Mouse (Mus musculus) lung, postnatal 36 days (tissue): Measurements from ENCODE around the gene Dnm3.

Experiments used
- DNase-seq: peaks from one replicate; pipeline ENCODE4 v3.0.0; 2022; ENCODE audit warnings: mixed read lengths

The Dnm3 gene

DNA sequence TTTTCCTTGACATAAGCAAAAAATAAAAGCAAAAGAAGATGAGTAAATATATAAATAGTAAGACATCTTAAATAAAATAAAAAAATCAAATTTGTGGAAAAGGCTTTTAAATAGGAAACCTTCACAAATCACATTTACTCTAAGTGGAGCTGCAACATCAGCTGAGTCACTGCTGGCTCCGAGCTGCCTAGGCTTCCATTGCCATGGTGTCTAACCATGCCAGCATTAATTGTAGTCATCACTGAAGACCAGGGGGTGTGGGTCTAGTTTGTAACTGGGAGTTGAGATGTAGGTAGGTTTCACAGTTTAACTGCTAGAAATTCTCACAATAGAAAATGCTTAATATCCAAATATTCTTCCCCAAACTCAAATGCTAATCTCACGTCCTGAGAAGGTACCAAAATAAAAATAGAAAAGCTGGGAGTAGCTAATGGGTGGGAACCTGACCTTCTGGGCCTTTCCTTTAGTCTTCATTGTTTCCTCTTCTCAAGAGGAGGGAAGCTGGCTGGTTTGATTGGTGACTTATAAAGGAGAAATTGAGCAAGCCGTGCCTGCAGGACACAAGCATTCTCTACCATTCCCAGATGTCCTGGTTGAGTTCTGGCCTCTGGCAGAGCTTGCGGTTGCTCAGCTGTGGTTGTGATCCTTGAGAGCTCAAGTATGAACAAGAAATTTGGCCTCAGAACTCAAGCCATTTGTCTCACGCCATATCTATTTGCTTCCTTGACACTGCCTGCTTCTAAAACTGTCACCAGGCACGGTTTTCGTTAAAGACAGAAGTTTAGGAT lies 377.6 kb downstream of the Dnm3 start:
- DNase-seq = no peak

DNA sequence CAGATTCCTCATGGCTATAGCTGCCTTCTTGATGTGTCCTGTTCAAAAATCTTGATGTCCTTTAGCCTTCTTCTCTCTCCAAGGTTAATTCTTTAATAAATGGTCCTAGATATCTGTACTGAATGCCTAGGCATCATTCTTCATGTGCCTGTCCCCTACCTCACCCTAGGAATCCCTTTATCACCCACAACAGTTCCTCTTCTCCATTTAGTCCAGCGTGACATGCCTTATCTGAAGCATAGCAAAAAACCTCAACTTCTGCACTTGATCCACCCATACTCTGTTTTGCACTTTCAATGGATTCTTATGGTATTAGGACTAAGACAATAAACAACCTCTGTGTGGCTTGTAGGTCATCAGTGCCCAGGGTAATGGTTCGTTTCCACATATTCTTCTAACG lies 378.6 kb downstream of the Dnm3 start:
- DNase-seq = no peak

DNA sequence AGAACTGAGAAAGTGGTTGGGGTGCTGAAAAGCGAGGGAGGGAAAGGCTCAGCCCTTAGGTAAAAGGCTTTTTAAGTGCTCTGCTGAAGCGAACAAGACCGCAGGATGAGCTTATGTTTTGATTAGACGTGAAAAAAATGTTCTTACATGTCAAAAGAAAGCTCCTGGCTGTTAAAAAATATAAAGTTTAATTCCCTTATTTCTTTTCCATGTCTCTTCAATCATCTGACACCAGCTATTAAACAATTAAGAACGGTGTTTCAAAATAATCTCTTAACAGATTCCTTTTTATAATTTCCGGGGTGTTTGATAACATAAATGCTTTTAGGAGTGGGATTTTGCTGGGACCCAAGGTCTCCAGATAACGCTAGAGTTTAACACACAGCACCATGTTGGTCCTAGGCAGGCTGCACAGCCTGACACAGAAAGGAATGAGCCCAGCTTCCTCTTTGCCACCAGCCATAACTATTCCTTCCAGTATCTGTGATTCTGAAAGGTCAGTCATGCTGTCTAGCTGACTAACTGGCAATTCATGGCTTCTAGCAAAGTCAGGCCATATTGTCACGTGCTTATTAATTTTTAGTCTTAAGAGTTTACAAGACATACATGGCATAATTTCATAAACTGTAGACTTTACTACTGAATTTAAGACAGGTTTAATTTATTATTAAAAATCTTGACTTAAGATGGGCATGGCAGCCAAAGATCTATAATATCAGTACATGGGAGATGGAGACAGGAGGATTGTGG lies 383.1 kb downstream of the Dnm3 start:
- no peak for DNase-seq

DNA sequence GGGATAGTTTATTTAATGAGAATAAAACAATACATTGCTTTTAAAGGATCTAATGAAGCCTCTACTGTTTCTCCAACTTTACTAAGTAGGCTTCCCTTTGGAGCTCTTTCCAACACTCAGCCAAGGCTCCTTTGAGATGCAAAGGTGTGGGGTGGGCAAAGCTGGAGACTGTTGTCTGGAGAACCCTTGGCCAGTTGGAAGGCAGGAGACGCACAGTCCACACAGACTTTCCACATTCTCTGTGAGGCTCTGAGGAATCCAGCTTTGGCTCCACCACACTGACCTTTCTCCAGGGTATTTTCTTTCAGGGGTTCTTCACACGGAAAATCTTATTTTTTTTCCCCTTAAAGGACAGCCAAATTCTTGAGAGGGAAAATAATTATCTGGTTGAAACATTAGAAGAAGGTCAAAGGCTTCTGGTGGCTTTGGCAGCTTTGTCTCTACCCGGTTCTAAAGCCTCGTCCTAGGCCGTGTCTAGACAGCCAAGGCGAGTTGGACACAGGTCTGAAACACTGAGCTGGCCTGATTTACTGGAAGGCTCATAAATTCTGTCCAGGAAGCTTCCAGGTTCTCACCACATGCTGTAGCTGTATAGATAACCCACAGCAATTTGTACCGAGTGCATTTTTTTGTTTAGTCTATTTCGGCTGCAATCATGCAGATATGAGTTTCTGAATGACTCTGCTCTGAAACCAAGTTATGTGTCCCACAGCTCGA lies 383.9 kb downstream of the Dnm3 start:
- no peak for DNase-seq

DNA sequence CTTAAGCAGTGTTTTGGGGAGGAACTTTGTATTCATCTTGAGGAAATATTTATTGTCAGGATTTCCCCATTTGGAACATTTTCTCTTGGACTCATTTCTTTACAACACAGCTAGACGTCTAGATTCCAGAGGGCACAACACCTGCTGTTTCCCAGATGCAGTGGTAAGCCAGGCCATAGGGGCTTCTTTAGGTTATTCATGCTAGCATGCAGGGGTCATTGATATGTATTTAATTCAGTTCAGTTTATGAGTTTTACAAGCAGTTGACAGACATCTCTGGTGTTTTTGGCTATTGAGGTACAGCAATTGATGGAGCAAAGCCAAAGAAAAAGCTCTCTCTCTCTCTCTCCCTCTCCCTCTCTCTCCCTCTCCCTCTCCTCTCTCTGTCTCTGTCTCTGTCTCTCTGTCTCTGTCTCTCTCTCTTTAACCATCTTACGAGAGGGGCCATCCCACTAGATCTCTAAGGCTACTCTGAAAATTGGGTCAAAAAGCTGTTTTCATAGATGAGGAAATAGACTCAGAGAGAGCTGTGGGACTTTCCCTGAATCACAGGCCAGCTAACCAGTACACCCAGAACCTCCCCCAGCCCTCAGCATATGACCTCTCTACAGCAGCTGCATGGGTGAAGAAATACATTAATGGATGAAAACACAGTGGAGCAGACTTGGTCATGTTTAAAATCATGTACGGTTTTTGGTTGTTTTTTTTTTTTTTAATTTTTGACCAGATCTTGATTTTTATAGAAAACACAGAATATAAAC lies 384.8 kb downstream of the Dnm3 start:
- peak; percentile 21 for DNase-seq

DNA sequence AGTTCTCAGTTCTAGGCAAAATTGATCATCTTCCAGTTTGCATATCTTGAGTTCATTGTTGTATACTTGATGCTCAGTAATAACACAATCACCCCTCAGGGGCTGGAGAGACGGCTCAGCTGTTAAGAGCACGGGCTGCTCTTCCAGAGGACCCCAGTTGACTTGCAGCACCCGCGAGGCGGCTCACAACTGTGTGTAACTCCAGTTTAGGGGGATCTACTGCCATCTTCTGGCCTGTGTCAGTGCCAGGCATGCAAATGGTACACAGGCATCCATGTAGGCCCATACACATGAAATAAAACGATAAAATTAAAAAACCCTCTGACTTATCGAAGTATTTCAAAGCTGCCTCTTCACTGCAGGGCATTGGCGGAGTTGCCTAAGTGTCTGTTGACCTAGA lies 385.4 kb downstream of the Dnm3 start:
- DNase-seq = no peak

DNA sequence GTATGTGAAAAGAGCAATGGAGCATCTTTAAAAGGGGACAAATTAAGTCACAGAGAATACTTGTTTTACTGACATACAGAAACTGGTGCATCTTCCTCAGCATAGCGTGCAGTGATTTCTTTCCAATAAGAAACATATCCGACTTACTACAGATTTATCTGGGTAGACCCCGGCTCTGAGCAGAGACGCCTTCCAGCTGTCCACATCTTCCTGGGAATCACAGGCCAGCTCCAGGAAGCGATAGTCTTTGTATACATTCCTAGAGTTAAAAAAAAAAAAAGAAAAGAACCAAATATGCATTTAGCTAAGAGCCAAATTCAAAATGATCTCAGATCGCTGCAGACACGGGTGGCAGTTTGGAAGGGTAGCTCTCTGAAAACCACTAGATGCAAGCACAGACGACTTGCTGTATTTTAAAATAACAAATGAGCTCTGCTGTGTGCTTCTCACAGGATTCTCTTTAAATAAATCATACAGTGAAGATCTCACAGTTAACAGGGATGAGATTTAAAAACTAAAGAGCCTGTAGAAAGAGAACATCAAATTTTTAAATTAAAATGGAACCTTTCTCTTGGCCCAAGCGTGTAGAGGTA lies 393.9 kb downstream of the Dnm3 start:
- DNase-seq = no peak

DNA sequence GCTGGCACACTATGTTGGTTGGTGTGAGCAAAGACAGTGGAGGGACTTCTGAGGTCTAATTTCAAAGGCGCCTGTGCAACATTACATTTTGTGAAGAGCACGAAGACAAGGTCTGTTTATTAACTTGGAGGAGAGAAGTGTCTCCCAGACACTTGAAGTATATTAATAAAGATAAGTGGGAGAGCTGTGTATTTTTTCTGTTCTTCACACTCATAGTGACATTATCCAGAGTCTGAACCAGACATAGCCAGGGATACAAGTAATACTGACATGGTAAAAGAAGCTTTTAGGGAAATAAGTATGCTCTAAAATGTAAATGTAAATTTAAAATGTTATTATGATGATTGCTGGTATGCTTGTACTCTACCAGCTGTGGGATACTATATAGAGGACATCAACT lies 394.5 kb downstream of the Dnm3 start:
- no peak for DNase-seq

DNA sequence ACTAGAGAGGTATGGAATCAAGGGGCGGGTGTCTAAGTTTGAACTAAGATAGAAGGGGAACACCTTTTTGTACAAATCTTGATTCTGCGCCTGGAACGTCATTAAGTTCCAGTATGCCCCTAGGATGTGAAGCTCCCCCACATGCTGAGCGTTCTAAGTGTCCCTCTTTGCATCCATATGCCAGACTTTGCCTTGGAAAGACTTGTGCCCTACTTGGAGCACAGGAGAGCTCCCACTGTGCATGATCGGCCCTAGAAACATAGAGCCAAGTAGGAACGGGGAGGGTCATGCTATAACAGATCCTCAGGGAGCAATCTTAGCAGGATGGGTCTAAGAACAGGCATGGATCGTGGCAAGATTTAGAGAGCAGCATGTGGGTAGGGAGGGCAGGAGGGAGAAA lies 395.1 kb downstream of the Dnm3 start:
- no peak for DNase-seq

DNA sequence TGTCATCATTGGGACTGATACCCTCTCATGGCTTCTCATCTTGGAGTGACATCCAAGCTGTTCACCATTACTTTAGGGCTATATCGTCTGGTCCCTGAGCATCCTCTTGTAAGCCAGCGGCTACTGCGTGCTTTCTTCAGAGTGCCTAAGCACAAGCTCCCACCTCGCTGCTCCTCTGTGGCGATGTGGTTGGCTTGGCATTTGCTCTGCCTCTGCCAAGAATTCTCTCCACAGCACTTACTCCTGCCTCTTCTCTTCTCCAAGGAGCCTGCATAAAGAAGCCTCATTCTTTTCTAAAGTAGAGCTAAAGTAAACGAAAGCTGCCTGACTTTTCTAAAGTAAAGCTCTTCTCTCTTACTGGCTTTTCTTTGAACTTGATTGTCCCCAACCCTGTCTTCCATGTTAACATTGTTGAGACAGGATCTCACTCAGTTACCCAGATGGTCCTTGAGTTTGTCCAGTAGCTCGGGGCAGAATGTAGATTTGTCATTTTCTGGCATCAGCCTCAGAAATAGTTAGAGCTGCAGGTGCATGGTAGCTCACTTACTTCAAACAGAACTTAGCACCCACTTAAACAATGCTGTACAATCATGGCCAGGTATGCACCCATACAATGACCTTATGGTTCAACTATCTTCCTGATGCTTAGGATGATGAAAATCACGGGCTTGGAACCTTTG lies 396.0 kb downstream of the Dnm3 start:
- DNase-seq = peak; percentile 26

DNA sequence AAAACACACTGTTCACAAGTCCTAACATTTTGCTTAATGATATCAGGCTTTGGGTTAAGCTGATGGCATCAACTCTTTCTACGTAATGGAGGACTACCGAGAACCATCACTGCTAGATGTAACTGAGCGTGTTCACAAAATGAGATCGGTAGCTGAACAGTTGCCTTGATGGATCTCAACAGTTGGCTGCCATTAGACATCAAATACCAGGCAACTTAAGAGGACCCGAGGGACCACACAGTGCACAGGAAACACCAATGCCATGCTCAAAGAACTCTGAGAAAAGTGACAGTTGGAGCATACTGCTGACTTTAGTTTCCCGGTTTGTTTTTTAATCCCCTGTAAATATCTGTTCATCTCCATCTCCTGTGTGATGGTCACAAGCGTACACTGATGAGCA lies 397.8 kb downstream of the Dnm3 start:
- DNase-seq = no peak

DNA sequence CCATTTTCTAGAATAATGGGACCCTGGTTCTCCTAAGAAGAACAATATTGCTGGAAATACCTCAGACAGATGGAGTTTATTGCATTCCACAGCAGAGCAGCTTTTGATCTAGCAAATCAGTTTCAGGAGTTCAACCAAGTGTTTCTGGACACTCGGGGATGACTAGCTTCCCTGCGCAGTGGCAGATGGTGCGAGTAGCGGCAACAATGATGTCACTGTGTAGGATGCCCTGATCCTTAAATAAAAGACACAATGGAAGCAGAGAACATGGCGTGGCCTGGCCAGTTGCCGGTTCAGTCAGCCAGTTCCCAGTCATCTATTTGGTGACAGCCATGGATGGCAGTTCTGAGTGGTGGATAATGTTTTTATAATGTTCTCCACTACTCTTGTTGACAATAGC lies 400.4 kb downstream of the Dnm3 start:
- no peak for DNase-seq

DNA sequence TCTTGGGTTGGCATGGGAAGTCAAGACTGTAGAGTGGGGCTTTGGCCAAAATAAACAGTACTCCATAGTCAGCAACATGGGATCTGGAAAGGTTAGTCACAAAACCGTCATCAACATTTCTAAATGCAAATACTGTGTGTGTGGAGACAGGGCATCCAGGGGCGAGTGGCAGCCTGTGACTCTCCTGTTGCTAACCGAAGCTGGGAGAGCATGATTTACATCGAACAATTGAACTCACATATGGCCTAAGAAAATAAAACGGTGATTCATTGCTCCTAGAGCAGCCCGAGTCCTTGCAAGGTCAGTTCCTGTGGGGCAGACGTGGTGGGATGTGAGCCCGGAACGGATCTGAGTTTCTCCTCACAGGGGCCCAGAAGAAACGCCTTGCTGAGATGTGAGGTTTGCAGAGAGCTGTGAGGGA lies 401.2 kb downstream of the Dnm3 start:
- DNase-seq = no peak

DNA sequence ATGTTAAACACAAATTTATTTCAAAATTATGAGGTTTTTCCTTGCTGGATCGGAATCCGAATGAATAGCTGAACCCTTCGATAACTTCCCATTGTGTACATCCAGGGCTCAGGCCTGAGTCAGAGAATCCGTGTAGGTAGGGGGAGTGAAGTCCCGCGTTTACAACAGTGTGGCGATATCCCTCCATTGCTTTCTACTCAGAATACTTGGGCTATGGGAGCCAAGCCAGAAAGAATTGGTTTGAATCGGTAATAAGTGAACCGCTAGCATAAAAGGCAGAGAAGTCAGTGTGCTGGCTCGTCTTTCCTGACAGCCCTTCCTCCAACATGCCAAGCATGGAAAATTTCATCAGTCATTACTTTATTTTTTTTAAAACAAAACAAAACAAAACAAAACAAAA lies 402.0 kb downstream of the Dnm3 start:
- DNase-seq = no peak

DNA sequence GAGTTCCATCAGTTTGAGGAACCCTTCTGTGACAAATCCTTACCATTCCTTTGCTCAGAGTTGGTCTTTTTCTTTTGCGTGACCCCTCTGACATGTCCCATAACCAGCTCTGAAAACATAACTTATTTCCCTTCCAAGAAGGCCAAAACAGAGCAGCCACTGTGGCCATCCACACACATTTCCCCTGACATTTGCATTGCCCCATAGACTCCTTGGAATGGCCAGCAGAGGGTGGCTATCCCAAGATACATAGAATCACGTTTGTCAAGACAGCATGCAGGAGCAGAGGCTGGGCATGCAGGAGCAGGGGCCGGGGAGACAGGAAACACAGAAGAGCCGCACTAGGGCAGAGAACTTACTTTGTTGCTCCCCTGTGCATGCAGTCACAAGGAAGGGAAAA lies 402.4 kb downstream of the Dnm3 start:
- DNase-seq = no peak

DNA sequence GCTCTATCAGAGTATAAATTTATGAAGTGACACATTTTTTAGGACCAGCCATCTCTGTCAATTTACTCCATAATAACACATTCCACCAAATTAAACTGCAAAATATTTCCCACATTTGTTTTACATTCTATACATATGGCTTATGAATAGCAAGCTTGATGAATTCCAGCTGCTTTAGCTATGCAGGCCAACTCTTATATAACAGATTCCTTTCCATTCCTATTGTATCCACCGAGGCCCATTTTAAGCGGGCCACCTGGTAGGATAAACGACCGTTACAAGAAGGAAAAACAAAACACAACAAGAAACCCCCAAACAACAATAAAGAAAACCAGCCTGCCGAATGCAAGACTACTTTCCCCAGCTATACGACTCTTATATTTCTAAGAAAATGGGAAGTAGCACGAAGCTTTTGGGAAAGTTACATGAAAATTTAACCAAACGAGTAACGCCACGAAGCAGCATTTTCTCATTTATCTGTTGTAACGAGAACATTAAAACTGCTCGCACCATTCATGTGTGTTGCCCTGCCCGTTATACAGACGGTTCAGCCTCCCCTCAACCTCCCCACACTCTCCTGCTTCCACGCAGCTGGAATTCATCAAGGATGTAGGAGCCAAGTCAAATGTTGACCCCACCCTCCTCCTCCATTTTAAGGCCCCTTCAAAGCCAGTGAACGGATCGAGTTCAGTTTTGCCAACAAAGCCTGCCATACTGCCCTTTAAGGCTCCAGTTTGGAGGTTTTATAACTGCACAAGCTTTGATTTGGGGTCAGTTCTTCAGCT lies 403.0 kb downstream of the Dnm3 start:
- no peak for DNase-seq

DNA sequence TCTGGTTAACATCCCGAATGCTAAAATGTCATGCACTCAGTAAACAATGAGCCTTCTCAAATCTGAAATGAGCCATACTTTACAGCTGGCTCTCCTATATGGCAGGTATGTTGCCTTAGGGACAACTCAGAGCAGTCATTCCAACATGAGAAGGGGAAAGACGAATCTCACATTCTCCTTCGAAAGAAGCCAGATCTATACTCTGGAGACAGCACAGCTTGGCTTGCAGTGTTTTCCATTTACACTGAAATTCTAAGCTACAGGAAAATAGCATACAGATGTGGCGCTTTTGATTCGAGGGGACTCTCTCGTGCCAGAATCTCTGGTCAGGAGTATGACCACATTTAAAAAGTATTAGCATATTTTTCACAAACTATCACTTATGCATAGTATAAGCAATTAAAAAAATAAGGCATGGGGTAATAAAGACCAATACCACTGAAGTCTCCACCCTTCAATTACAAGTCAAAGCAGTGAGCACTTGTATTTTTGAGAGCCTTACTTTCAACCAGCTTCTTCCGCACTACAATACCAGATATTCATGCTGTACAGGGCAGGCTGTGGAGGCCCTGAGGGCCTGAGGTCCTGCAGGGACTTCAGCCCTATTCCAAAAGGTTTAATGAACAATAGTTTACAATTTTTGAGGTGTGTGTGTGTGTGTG lies 404.8 kb downstream of the Dnm3 start:
- no peak for DNase-seq

DNA sequence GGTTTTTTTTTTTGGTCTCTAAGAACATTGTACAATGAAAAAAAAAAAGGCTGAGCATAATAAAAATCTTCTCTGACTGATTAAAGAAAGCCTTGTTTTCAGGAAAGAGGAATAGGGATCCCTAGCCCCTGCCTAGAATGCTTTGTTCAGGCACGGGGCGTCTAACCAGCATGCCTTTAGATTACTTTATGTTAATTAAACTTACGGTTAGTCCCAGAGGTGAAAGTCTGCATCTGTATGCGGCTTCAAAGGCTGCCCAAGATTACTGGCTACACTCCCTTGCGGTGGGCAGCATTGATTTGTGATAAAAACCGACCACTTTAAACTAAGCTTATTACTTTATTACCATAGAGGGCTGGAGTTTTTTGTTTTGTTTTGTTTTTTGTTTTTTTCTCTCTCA lies 424.2 kb downstream of the Dnm3 start:
- DNase-seq = no peak

DNA sequence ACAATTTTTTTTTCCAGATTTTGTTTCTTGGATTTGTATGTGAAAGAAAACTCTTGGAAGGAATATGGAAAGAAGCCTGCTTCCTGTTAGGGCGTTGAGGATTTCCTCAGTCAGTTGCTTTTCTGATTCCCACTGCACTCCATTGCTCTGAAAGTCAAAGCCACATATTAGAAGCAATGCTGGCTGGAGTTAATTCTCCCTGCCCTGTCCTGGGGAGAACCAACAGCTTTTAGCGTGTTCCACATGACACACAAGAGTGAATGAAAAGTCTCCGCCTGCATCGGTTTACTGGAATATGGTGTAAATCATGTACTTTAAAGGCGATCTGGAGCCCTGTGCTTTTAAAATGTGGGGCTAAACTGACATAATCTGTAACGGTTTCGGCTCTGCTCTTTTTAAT lies 424.6 kb downstream of the Dnm3 start:
- DNase-seq = no peak

DNA sequence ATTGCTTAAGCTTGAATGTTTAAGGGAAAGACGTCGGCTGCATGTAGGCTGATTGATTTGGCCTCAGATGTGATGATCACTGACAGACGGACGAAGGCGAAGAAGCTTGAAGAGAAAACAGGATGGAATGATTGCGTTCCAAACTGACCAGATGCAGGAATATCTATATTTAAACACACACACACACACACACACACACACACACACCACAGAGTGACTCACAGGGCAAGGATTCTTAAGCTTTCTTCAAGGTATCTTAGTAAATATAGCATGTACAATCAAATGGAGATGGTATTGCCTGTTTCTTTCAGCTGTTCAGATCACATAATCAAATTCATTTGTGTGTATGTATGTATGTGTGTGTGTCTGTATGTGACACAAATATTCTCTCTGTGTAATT lies 425.1 kb downstream of the Dnm3 start:
- DNase-seq = no peak

DNA sequence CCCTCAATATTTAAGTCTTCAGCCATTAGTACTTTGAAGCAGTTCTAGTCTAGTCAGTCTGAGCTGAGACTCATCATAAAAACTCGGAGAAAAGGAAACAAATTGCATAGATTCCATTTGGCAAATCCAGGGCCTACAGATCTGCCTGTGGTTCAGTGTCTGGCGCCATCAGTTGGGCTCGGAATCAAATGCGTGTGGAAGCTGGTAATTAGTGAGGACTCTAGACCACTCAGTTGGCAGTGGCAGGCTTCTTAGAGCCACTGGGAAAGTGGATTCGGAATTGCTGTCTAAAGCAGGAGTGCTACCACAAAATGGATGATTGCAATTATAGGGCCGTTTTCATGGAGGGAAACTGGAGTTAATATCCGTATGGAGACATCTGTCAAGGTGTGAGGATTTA lies 425.7 kb downstream of the Dnm3 start:
- DNase-seq = no peak
